Mouse (Mus musculus): ENCODE measurements around the gene Iqcf6.
A peak's percentile ranks its signal among the peaks of the same experiment; 100 is the strongest.

GRCm38 (mm10) chr9:106643787-106644186 is 17.4 kb downstream of the Iqcf6 start:
- TF ChIP-seq CTCF (IDR thresholded peaks at IDR 0.05) (peak; percentile 30), EP300 (IDR thresholded peaks at IDR 0.05) (no peak)
